Mouse (Mus musculus): ENCODE data around the gene Rnft1.

GRCm38 (mm10) chr11:86453991-86454390 lies 30.5 kb upstream of the Rnft1 start:
- no peak for TF ChIP-seq CTCF (IDR thresholded peaks at IDR 0.05; ENCODE audit: low read depth)
- no peak for TF ChIP-seq EP300 (IDR thresholded peaks at IDR 0.05; ENCODE audit: low read depth)
